Mouse (Mus musculus) forebrain, postnatal 0 days (tissue): ENCODE results near the gene Glis3. TPM values are rescaled to one million over a fixed set of nuclear protein-coding genes. Genes with fewer than 3 reads are reported as not detected.

Experiments
- ATAC-seq: fragments of 200-750 bp; cut with Nextera tagmentation; 2 replicates; pipeline ENCODE4 v1.8.0; 2017; ENCODE audit warnings: mild to moderate bottlenecking, moderate library complexity
- DNase-seq: peaks from one replicate; pipeline ENCODE4 v3.0.0-alpha.2; 2015
- H3K27ac ChIP-seq: fragments of 300-500 bp; sonication (generic); 2 replicates; pipeline ENCODE4 v1.5.1; 2014; ENCODE audit warnings: low read depth, mild to moderate bottlenecking, antibody characterized with exemption, low read length, moderate library complexity, mixed read lengths
- H3K27me3 ChIP-seq: fragments of 300-500 bp; sonication (generic); 2 replicates; pipeline ENCODE4 v1.6.1; 2014; ENCODE audit warnings: mild to moderate bottlenecking, low read length, mixed read lengths; ENCODE audit not compliant: insufficient read depth
- H3K36me3 ChIP-seq: fragments of 300-500 bp; sonication (generic); 2 replicates; pipeline ENCODE4 v1.6.1; 2014; ENCODE audit warnings: mild to moderate bottlenecking, moderate library complexity; ENCODE audit not compliant: insufficient read depth
- H3K4me1 ChIP-seq: fragments of 300-500 bp; sonication (generic); 2 replicates; pipeline ENCODE4 v1.6.1; 2014; ENCODE audit warnings: antibody characterized with exemption; ENCODE audit not compliant: insufficient read depth
- H3K4me2 ChIP-seq: fragments of 300-500 bp; sonication (generic); 2 replicates; pipeline ENCODE4 v1.6.1; 2014; ENCODE audit warnings: low read depth, mild to moderate bottlenecking, moderate library complexity
- H3K4me3 ChIP-seq: fragments of 300-500 bp; sonication (generic); 2 replicates; pipeline ENCODE4 v1.5.1; 2014; ENCODE audit warnings: low read depth, low read length, mixed read lengths
- H3K9ac ChIP-seq: fragments of 300-500 bp; sonication (generic); 2 replicates; pipeline ENCODE4 v1.6.1; 2014; ENCODE audit warnings: mild to moderate bottlenecking
- H3K9me3 ChIP-seq: fragments of 300-500 bp; sonication (generic); 2 replicates; pipeline ENCODE4 v1.6.1; 2016; ENCODE audit warnings: low read length
- CTCF ChIP-seq: sonication (generic); IDR thresholded peaks from 2 replicates; pipeline ENCODE4 v1.5.1; 2016; ENCODE audit warnings: antibody characterized with exemption, control low read depth, low read depth
- WGBS: fragments of 180-500 bp; shearing (Covaris S2); extraction: QIAGEN DNeasy Blood & Tissue Kit; methylation state at CpG from one replicate; pipeline ENCODE4 v1.1.7; 2014; 5-methylcytosine and 5-hydroxymethylcytosine counted together
- polyA plus RNA-seq: library from polyadenylated mRNA; unstranded; fragments of >200 nt; fragmentation: Nextera tagmentation; extraction: Ambion mirVana; gene quantifications from 2 replicates; pipeline ENCODE4 v1.2.1, GENCODE M21; 2015
- total RNA-seq: library from RNA; depleted of rRNA; stranded (reverse); fragments of >200 nt; gene quantifications from 2 replicates; pipeline ENCODE4 v1.2.3, GENCODE M21; 2014

The Glis3 gene
- total and polyA plus RNA-seq, 2 experiments from 2014 or later, result 0.86 to 8.5 TPM

GRCm38 (mm10) chr19:28328444-28329110 lies 351.3 kb downstream of the Glis3 start:
- H3K27me3 ChIP-seq, result no peaks in the 10 kb centered on the region
- ATAC-seq (no peak; the same call in 1 of the 2 replicates), DNase-seq (no peak)
- whole genome bisulfite sequencing, result 28% methylated on average over 16 of the region's 16 CpGs
- H3K36me3 ChIP-seq, result no peaks in the 10 kb centered on the region
- no peak overlapping the region for H3K4me3 ChIP-seq
- no peak for TF ChIP-seq CTCF
- H3K9ac ChIP-seq, result no peak overlapping the region
- no peaks in the 10 kb centered on the region for H3K9me3 ChIP-seq
- H3K27ac ChIP-seq, result no peak overlapping the region
- H3K4me1 ChIP-seq, result peaks cover 3% of the 10 kb centered on the region; the same call in 1 of the 2 replicates
- H3K4me2 ChIP-seq, result no peak overlapping the region

- Histone ChIP-seq H3K4me2 (no peak overlapping the region), H3K9ac (no peak overlapping the region), H3K27ac (no peak overlapping the region), H3K27me3 (no peaks in the 10 kb centered on the region), H3K9me3 (no peaks in the 10 kb centered on the region), H3K4me3 (no peak overlapping the region), H3K4me1 (peaks cover under 1% of the 10 kb centered on the region; the same call in 1 of the 2 replicates), H3K36me3 (no peaks in the 10 kb centered on the region)
- 93% methylated on average over 5 of the region's 5 CpGs for WGBS
- TF ChIP-seq CTCF, result no peak
- DNase-seq (no peak), ATAC-seq (no peak)
Observed at GRCm38 (mm10) chr19:28327536-28327935, 352.3 kb downstream of the Glis3 start.

- no peak overlapping the region for H3K9ac ChIP-seq
- H3K4me1 ChIP-seq, result no peaks in the 10 kb centered on the region; the same call in 1 of the 2 replicates
- H3K27me3 ChIP-seq, result no peaks in the 10 kb centered on the region
- H3K27ac ChIP-seq, result no peak overlapping the region
- no peak overlapping the region for H3K4me3 ChIP-seq
- no peaks in the 10 kb centered on the region for H3K36me3 ChIP-seq
- peak; percentile 25; the same call in 1 of the 2 replicates for ATAC-seq
- no peak for DNase-seq
- 30% methylated on average over 6 of the region's 6 CpGs for WGBS
- H3K9me3 ChIP-seq, result no peaks in the 10 kb centered on the region
- no peak overlapping the region for H3K4me2 ChIP-seq
- TF ChIP-seq CTCF, result no peak
Observed at GRCm38 (mm10) chr19:28306036-28306435, 373.8 kb downstream of the Glis3 start.

- DNase-seq (peak; percentile 26), ATAC-seq (no peak)
- H3K27ac ChIP-seq, result no peak overlapping the region
- no peaks in the 10 kb centered on the region for H3K36me3 ChIP-seq
- H3K27me3 ChIP-seq, result no peaks in the 10 kb centered on the region
- WGBS, result 13% methylated on average over 4 of the region's 4 CpGs
- TF ChIP-seq CTCF, result no peak
- H3K4me3 ChIP-seq, result no peak overlapping the region
- H3K9ac ChIP-seq, result no peak overlapping the region
- H3K4me1 ChIP-seq, result no peaks in the 10 kb centered on the region; the same call in 1 of the 2 replicates
- H3K9me3 ChIP-seq, result no peaks in the 10 kb centered on the region
- no peak overlapping the region for H3K4me2 ChIP-seq
Observed at GRCm38 (mm10) chr19:28305510-28305909, 374.4 kb downstream of the Glis3 start.

GRCm38 (mm10) chr19:28302831-28303242 lies 377.0 kb downstream of the Glis3 start:
- no peak overlapping the region for H3K27ac ChIP-seq
- no peaks in the 10 kb centered on the region for H3K27me3 ChIP-seq
- no peak overlapping the region for H3K9ac ChIP-seq
- no peaks in the 10 kb centered on the region for H3K9me3 ChIP-seq
- WGBS, result 20% methylated on average over 2 of the region's 2 CpGs
- TF ChIP-seq CTCF, result no peak
- no peak overlapping the region for H3K4me3 ChIP-seq
- H3K4me2 ChIP-seq, result no peak overlapping the region
- no peaks in the 10 kb centered on the region; the same call in 1 of the 2 replicates for H3K4me1 ChIP-seq
- no peak for ATAC-seq
- no peak for DNase-seq
- no peaks in the 10 kb centered on the region for H3K36me3 ChIP-seq

- Histone ChIP-seq H3K36me3 (no peaks in the 10 kb centered on the region), H3K4me1 (no peaks in the 10 kb centered on the region), H3K27ac (no peak overlapping the region), H3K9me3 (no peaks in the 10 kb centered on the region), H3K9ac (no peak overlapping the region), H3K4me2 (no peak overlapping the region), H3K27me3 (no peaks in the 10 kb centered on the region), H3K4me3 (no peak overlapping the region)
- no peak for TF ChIP-seq CTCF
- ATAC-seq, result no peak
- WGBS, result 87% methylated on average over 8 of the region's 8 CpGs
- no peak for DNase-seq
Observed at GRCm38 (mm10) chr19:28300226-28300625, 379.7 kb downstream of the Glis3 start.

GRCm38 (mm10) chr19:28299211-28299775 lies 380.6 kb downstream of the Glis3 start:
- no peak overlapping the region for H3K4me2 ChIP-seq
- TF ChIP-seq CTCF, result no peak
- no peaks in the 10 kb centered on the region for H3K27me3 ChIP-seq
- WGBS, result 54% methylated on average over 11 of the region's 11 CpGs
- no peaks in the 10 kb centered on the region for H3K9me3 ChIP-seq
- H3K4me1 ChIP-seq, result no peaks in the 10 kb centered on the region
- no peak overlapping the region for H3K4me3 ChIP-seq
- DNase-seq (no peak), ATAC-seq (no peak)
- H3K9ac ChIP-seq, result no peak overlapping the region
- H3K36me3 ChIP-seq, result no peaks in the 10 kb centered on the region
- no peak overlapping the region for H3K27ac ChIP-seq
